Mouse (Mus musculus) forebrain, embryonic 16.5 days (tissue): ENCODE measurements around the gene Phox2a. TPM values are rescaled to one million over a fixed set of nuclear protein-coding genes. Genes with fewer than 3 reads are reported as not detected.

Experiments used
- ATAC-seq: fragments of 200-750 bp; cut with Nextera tagmentation; 2 replicates; pipeline ENCODE4 v1.8.0; 2017; ENCODE audit warnings: mild to moderate bottlenecking, moderate library complexity
- H3K27ac ChIP-seq: fragments of 300-500 bp; sonication (generic); 2 replicates; pipeline ENCODE4 v1.5.1; 2014; ENCODE audit warnings: low read length, control low read depth
- H3K27me3 ChIP-seq: fragments of 300-500 bp; sonication (generic); replicated peaks from 2 replicates; pipeline ENCODE4 v1.6.1; 2014; ENCODE audit warnings: low read length; ENCODE audit not compliant: control insufficient read depth, insufficient read depth
- H3K36me3 ChIP-seq: fragments of 300-500 bp; sonication (generic); 2 replicates; pipeline ENCODE4 v1.6.1; 2014; ENCODE audit not compliant: control insufficient read depth, insufficient read depth
- H3K4me1 ChIP-seq: fragments of 300-500 bp; sonication (generic); replicated peaks from 2 replicates; pipeline ENCODE4 v1.6.1; 2014; ENCODE audit warnings: low read length; ENCODE audit not compliant: control insufficient read depth, insufficient read depth
- H3K4me2 ChIP-seq: fragments of 300-500 bp; sonication (generic); 2 replicates; pipeline ENCODE4 v1.6.1; 2014; ENCODE audit warnings: mild to moderate bottlenecking, low read length, control low read depth
- H3K4me3 ChIP-seq: fragments of 300-500 bp; sonication (generic); replicated peaks from 2 replicates; pipeline ENCODE4 v1.5.1; 2014; ENCODE audit warnings: mild to moderate bottlenecking, low read length, control low read depth
- H3K9ac ChIP-seq: fragments of 300-500 bp; sonication (generic); replicated peaks from 2 replicates; pipeline ENCODE4 v1.6.1; 2014; ENCODE audit warnings: low read depth, low read length, control low read depth
- H3K9me3 ChIP-seq: fragments of 300-500 bp; sonication (generic); 2 replicates; pipeline ENCODE4 v1.6.1; 2016; ENCODE audit warnings: low read length; ENCODE audit not compliant: control insufficient read depth
- WGBS: fragments of 180-500 bp; shearing (Covaris S2); extraction: QIAGEN DNeasy Blood & Tissue Kit; methylation state at CpG from one replicate; pipeline ENCODE4 v1.1.7; 2014; 5-methylcytosine and 5-hydroxymethylcytosine counted together
- polyA plus RNA-seq: library from polyadenylated mRNA; unstranded; fragments of >200 nt; fragmentation: Nextera tagmentation; extraction: Ambion mirVana; gene quantifications from 2 replicates; pipeline ENCODE4 v1.2.1, GENCODE M21; 2015

Phox2a gene
- polyA plus RNA-seq, 1 experiment from 2014 or later = not detected

GRCm38 (mm10) chr7:101823758-101824630, 5.9 kb downstream of the Phox2a start:
- H3K27me3 ChIP-seq = peaks cover 39% of the 10 kb centered on the region
- H3K4me1 ChIP-seq = peaks cover 16% of the 10 kb centered on the region
- no peak overlapping the region for H3K4me2 ChIP-seq
- H3K4me3 ChIP-seq = no peak overlapping the region
- no peak overlapping the region for H3K9ac ChIP-seq
- no peaks in the 10 kb centered on the region for H3K9me3 ChIP-seq
- no peak for ATAC-seq
- 72% methylated on average over 18 of the region's 18 CpGs for WGBS
- no peak overlapping the region for H3K27ac ChIP-seq
- no peaks in the 10 kb centered on the region; the same call in 1 of the 2 replicates for H3K36me3 ChIP-seq

DNA sequence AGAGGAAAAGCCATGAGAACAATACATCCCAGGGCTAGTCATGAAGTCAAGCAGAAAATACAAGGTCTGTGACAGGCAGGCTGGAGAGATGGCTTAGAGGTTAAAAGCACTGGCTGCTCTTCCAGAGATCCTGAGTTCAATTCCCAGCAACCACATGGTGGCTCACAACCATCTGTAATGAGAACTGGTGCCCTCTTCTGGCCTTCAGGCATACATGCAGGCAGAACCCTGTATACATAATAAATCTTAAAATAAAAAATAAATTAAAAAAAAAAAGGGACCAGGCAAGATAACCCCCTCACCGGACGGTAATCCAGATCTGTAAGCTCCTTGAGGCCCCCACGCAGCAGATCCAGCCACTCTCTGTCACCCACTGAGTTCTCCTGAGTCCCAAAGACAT, 12.3 kb downstream of the Phox2a start:
- Histone ChIP-seq H3K4me2 (no peak overlapping the region), H3K9ac (no peak overlapping the region), H3K4me1 (peaks cover 18% of the 10 kb centered on the region), H3K4me3 (no peak overlapping the region), H3K9me3 (no peaks in the 10 kb centered on the region), H3K27me3 (no peaks in the 10 kb centered on the region), H3K27ac (no peak overlapping the region), H3K36me3 (peaks cover 5% of the 10 kb centered on the region; the same call in 1 of the 2 replicates)
- WGBS = 95% methylated on average over 3 of the region's 3 CpGs
- no peak for ATAC-seq

DNA sequence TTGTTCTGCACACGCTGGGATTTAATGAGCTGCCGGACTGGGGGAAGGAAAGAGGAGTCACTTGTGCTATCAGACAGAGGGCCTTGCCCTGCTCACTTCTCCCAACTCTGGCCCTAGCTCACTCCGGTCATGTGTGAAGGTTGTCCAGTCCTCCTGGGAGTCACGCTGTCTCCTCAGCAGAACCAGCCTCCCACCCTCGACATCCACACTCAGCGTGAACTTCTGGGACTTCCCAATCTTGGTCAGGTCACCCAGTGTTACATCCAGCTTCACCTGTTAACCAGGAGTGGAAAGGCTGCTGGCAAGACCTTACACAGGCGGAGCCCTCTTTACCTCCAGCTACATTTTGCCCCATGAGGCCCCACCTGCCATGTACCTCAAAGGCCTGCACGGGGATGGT, 13.3 kb downstream of the Phox2a start:
- 95% methylated on average over 8 of the region's 8 CpGs for WGBS
- peaks cover 5% of the 10 kb centered on the region; the same call in 1 of the 2 replicates for H3K36me3 ChIP-seq
- no peak overlapping the region for H3K4me2 ChIP-seq
- no peak overlapping the region for H3K4me3 ChIP-seq
- H3K27ac ChIP-seq = no peak overlapping the region
- H3K9me3 ChIP-seq = no peaks in the 10 kb centered on the region
- no peak overlapping the region for H3K9ac ChIP-seq
- peaks cover 22% of the 10 kb centered on the region for H3K4me1 ChIP-seq
- no peak for ATAC-seq
- H3K27me3 ChIP-seq = no peaks in the 10 kb centered on the region

GRCm38 (mm10) chr7:101832372-101832771, 14.3 kb downstream of the Phox2a start:
- Histone ChIP-seq H3K27ac (no peak overlapping the region), H3K36me3 (peaks cover 5% of the 10 kb centered on the region; the same call in 1 of the 2 replicates), H3K9me3 (no peaks in the 10 kb centered on the region), H3K27me3 (peaks cover 1% of the 10 kb centered on the region; the same call in 1 of the 2 replicates), H3K9ac (no peak overlapping the region), H3K4me1 (peaks cover 31% of the 10 kb centered on the region), H3K4me2 (no peak overlapping the region), H3K4me3 (no peak overlapping the region)
- WGBS = 92% methylated on average over 4 of the region's 4 CpGs
- ATAC-seq = no peak

DNA sequence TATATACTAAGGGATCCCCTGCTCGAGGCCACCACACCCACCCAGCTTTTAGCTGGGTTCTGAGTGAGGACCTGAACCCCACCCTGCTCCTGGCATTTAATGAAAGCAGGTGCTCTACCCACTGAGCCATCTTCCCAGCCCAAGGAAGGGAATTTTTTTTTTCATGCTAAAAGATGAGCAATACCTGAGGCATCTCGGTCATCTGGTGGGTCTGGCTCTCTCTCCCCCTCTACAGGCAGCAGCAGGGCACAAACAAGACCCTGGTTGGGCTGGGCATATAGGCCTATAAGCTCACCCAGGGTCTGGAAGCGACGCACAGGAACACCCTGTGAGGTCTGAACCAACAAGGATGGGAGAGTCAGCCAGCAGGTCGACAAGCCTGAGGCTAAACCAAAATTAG, 15.2 kb downstream of the Phox2a start:
- Histone ChIP-seq H3K4me2 (no peak overlapping the region), H3K27ac (no peak overlapping the region), H3K36me3 (peaks cover 5% of the 10 kb centered on the region; the same call in 1 of the 2 replicates), H3K4me3 (no peak overlapping the region), H3K9ac (no peak overlapping the region), H3K9me3 (no peaks in the 10 kb centered on the region), H3K4me1 (peaks cover 37% of the 10 kb centered on the region), H3K27me3 (peaks cover 2% of the 10 kb centered on the region; the same call in 1 of the 2 replicates)
- ATAC-seq = no peak
- WGBS = 61% methylated on average over 5 of the region's 5 CpGs

- Histone ChIP-seq H3K9me3 (no peaks in the 10 kb centered on the region), H3K27me3 (peaks cover 2% of the 10 kb centered on the region; the same call in 1 of the 2 replicates), H3K27ac (peak overlapping the region; percentile 64), H3K36me3 (peaks cover 5% of the 10 kb centered on the region; the same call in 1 of the 2 replicates), H3K4me1 (peaks cover 39% of the 10 kb centered on the region), H3K4me3 (no peak overlapping the region), H3K4me2 (no peak overlapping the region), H3K9ac (no peak overlapping the region)
- WGBS = 31% methylated on average over 3 of the region's 3 CpGs
- ATAC-seq = peak; percentile 70
Measured at GRCm38 (mm10) chr7:101833916-101834584, 15.9 kb downstream of the Phox2a start.

GRCm38 (mm10) chr7:101834903-101835302, 16.8 kb downstream of the Phox2a start:
- Histone ChIP-seq H3K9ac (no peak overlapping the region), H3K36me3 (peaks cover 5% of the 10 kb centered on the region; the same call in 1 of the 2 replicates), H3K4me1 (peaks cover 39% of the 10 kb centered on the region), H3K9me3 (no peaks in the 10 kb centered on the region), H3K4me2 (peak overlapping the region; percentile 9; the same call in 1 of the 2 replicates), H3K4me3 (no peak overlapping the region), H3K27me3 (peaks cover 2% of the 10 kb centered on the region; the same call in 1 of the 2 replicates), H3K27ac (no peak overlapping the region; the same call in 1 of the 2 replicates)
- 43% methylated on average over 3 of the region's 3 CpGs for WGBS
- ATAC-seq = no peak

DNA sequence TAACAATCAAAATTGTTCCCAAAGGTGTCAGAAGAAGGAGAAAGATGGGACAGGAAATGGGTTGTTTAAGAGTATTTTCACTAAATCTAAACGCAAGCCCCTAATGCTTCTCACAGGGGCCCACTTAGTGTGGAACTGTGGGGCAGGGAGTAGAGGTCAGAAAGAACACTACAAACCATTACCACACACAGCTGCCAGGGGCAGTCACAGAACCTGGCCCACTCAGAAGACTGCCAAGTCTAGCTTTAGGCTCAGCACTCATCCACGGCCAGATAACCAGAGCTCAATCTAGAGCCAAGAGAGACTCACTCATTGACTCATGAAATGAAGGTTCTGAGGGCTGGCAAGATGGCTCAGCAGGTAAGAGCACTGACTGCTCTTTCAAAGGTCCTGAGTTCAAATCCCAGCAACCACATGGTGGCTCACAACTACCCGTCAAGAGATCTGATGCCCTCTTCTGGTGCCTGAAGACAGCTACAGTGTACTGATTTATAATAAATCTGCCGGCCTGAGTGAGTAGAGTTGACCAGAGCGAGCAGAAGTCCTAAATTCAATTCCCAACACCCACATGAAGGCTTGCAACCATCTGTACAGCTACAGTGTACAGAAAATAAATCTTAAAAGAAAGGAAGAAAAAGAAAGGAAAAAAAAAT, 17.5 kb downstream of the Phox2a start:
- WGBS = 41% methylated on average over 5 of the region's 5 CpGs
- Histone ChIP-seq H3K4me1 (peaks cover 39% of the 10 kb centered on the region), H3K27me3 (peaks cover 2% of the 10 kb centered on the region; the same call in 1 of the 2 replicates)

More for the DNA sequence above, 17.5 kb downstream of the Phox2a start:
- peaks cover 5% of the 10 kb centered on the region; the same call in 1 of the 2 replicates for H3K36me3 ChIP-seq
- H3K4me2 ChIP-seq = peak overlapping the region; percentile 99
- no peak overlapping the region for H3K9ac ChIP-seq
- ATAC-seq = no peak
- H3K4me3 ChIP-seq = peak overlapping the region; percentile 76
- H3K9me3 ChIP-seq = no peaks in the 10 kb centered on the region
- no peak overlapping the region for H3K27ac ChIP-seq
